Mouse (Mus musculus) stomach, postnatal 0 days (tissue): ENCODE results near the gene Ugdh.

Experiments used
- CTCF ChIP-seq: IDR thresholded peaks from 2 replicates; pipeline ENCODE4 v1.5.1; 2016; ENCODE audit warnings: antibody characterized with exemption, low read depth, mild to moderate bottlenecking, moderate library complexity
- EP300 ChIP-seq: optimal IDR thresholded peaks from 2 replicates; pipeline ENCODE3; 2016; ENCODE audit warnings: antibody characterized with exemption

DNA sequence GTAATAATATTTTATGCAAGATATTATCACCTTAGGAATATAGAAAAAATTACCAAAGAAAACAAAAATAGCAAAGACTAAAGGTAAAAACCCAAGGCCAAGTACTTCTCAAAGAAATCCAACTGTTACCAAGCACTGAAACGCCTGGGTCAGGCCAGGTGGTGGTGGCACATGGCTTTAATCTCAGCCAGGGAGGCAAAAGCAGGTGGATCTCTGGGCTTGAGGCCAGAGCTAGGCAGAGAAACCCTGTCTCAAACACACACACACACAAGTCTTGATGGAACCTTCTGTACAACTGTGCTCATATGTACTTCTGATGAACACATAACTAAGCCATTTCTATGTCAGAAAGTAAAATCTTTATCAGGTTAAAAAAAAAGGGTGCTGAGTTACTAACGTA, 12.1 kb upstream of the Ugdh start:
- no peak for TF ChIP-seq CTCF
- no peak for TF ChIP-seq EP300
